Mouse (Mus musculus) spleen, postnatal 36 days (tissue): ENCODE data around the gene Carmil2.

Experiments used
- DNase-seq, 2 experiments: peaks; one replicate each; pipeline ENCODE4 v3.0.0; 2022; ENCODE audit warnings: low spot score in 2 of 2, mixed read lengths in 1 of 2

Carmil2 gene

GRCm38 (mm10) chr8:105695080-105695780, 9.2 kb downstream of the Carmil2 start:
- no peak for DNase-seq

GRCm38 (mm10) chr8:105697196-105697780, 11.2 kb downstream of the Carmil2 start:
- DNase-seq: no peak

GRCm38 (mm10) chr8:105698734-105699133, 12.7 kb downstream of the Carmil2 start:
- DNase-seq: no peak

GRCm38 (mm10) chr8:105699488-105700215, 13.6 kb downstream of the Carmil2 start:
- DNase-seq: no peak

- DNase-seq: peak; percentile 81 to 83
Measured at GRCm38 (mm10) chr8:105700566-105700965, 14.5 kb downstream of the Carmil2 start.

- DNase-seq: peak; percentile 94
Measured at GRCm38 (mm10) chr8:105700966-105701824, 15.1 kb downstream of the Carmil2 start, which contains the start of the genes Acd and Pard6a. Gene Acd, minus strand, starts transcription at chr8:105701102. Gene Pard6a, plus strand, starts transcription at chr8:105701148.

- DNase-seq: no peak
Measured at GRCm38 (mm10) chr8:105702001-105702401, 15.9 kb downstream of the Carmil2 start.

- DNase-seq: no peak
Measured at GRCm38 (mm10) chr8:105702731-105703415, 16.8 kb downstream of the Carmil2 start.

- no peak for DNase-seq
Measured at GRCm38 (mm10) chr8:105704146-105704812, 18.2 kb downstream of the Carmil2 start.

GRCm38 (mm10) chr8:105704955-105705354, 18.9 kb downstream of the Carmil2 start:
- DNase-seq: no peak

- no peak for DNase-seq
Measured at GRCm38 (mm10) chr8:105706426-105706825, 20.4 kb downstream of the Carmil2 start.

- peak; percentile 85 to 87 for DNase-seq
Measured at GRCm38 (mm10) chr8:105707498-105708403, 21.7 kb downstream of the Carmil2 start, which contains the start of the genes 4933405L10Rik and Enkd1. Gene 4933405L10Rik, plus strand, starts transcription at chr8:105707655. Gene Enkd1, minus strand, starts transcription at chr8:105708210.

- DNase-seq: no peak
Measured at GRCm38 (mm10) chr8:105708675-105709074, 22.6 kb downstream of the Carmil2 start.

- DNase-seq: no peak
Measured at GRCm38 (mm10) chr8:105709317-105709716, 23.2 kb downstream of the Carmil2 start.

- no peak for DNase-seq
Measured at GRCm38 (mm10) chr8:105712286-105712685, 26.2 kb downstream of the Carmil2 start.

GRCm38 (mm10) chr8:105714139-105714538, 28.1 kb downstream of the Carmil2 start:
- peak; percentile 78 to 87 for DNase-seq

GRCm38 (mm10) chr8:105715042-105715441, 29.0 kb downstream of the Carmil2 start:
- DNase-seq: no peak

GRCm38 (mm10) chr8:105716302-105716945, 30.4 kb downstream of the Carmil2 start:
- no peak for DNase-seq

GRCm38 (mm10) chr8:105719637-105720036, 33.6 kb downstream of the Carmil2 start:
- no peak for DNase-seq
